Mouse (Mus musculus) frontal cortex, postnatal 36 days (tissue): ENCODE results near the gene Rpl36a.

Source experiments
- DNase-seq, 2 experiments: peaks; one replicate each; pipeline ENCODE4 v3.0.0; 2022; ENCODE audit warnings: low spot score in 2 of 2

The Rpl36a gene

DNA sequence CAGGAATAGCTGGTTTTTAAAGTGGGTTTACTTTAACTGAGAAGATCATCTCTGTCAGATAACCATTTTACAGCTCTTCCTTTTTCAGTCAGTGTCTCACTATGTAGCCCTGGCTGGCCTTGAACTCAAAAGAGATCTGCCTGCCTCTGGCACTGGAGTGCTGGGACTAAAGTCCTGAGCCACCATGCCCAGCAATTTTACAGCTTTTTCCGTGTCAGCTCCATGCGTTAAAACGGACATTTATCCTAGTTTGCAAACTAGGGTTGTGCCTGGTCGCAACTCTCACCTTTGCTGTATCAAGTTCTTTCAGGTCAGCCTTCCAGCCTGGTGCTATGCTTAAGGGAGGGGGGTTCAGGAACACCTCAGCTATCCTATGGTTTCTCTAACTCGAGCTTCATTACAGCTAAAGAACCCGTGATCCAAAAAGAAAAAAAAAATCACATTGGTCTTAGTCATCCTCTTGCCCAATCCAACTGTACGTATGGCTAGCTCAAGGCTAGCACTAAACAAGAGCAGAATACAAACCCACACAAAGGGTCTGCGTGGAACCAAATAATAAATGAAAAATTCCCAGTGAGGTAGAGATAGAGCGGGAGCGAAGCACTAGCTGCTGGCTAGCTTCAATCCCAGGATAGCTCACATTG lies 14.6 kb downstream of the Rpl36a start:
- no peak for DNase-seq

GRCm38 (mm10) chrX:134600659-134601379 lies 15.4 kb downstream of the Rpl36a start, which contains the start of the genes Gla and Hnrnph2:
TSS of gene Gla (minus strand) at chrX:134601125.
TSS of gene Hnrnph2 (plus strand) at chrX:134601179.
- peak; percentile 80 to 96 for DNase-seq

DNA sequence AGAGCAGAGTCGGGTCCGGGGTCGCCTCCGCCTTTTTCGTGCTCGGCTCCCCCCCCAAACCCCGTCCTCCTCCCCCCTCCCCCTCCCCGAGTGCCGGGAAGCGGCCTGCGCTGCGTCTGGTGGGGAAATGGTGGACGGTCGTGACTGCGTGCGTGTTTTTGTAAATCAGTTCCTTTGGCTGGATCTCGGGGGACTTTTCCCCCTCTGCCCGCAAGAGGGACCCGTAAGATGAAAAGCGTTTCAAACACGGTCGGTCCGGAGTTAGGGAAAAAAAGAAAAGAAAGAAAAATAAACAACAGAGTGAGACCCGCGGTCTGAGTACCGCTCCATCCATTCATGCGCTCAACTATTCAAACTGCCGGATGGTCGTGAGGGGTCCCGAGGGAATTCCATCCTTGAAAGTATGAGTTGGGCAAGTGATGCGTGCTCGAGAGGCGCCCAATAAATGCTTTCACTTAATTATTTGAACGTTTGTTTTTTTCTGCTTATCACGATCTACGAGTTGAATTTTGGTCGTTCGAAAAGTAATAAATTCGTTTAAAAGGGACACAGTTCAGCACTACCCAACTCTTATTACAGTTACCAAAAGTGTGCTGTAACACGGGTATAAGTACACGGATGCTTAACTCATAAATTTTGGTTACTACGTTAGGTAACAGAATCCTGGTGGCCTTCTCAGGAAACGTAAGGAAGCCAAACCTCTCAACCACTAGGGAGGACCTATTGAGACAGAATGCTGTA lies 16.1 kb downstream of the Rpl36a start:
- no peak for DNase-seq

- DNase-seq: no peak
Observed at GRCm38 (mm10) chrX:134609472-134609871, 24.0 kb downstream of the Rpl36a start.

- no peak for DNase-seq
Observed at GRCm38 (mm10) chrX:134610984-134611383, 25.5 kb downstream of the Rpl36a start.

- peak; percentile 14 to 24 for DNase-seq
Observed at GRCm38 (mm10) chrX:134612285-134612959, 27.0 kb downstream of the Rpl36a start.

DNA sequence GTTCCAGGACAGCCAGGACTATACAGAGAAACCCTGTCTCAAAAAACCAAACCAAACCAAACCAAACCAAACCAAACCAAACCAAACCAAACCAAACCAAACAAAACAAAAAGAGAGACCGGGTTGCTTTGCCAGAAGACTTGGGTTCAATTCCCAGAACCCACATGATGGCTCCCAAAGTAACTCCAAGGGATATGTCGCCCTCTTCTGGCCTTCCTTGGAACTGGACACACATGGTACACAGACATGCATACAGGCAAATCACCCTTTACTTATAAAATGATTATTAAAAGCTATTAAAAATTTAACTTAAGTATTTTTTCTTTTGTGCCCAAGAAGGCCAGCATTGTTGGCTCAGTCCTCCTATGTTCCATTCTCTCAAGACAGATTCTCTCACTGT lies 28.9 kb downstream of the Rpl36a start:
- no peak for DNase-seq

DNA sequence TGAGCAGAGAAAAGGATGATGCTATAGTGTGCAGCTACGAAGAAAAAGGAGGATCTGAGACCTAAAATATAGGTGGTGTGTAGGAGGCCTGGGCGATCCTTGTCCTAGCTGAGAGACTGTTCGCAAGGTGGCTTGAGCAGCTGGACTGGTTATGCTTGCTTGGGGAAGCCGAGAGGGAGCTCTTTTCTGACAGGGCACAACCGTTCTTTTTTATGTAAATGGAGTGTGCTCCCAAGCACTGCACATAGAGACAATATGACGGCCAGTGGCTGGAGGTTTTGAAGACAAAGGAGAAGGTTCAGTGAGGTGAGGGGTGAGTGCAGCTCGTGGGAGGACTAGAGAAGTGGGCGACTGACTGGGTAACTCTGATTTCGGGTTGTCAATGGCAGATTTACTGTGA lies 34.2 kb downstream of the Rpl36a start:
- no peak for DNase-seq

DNA sequence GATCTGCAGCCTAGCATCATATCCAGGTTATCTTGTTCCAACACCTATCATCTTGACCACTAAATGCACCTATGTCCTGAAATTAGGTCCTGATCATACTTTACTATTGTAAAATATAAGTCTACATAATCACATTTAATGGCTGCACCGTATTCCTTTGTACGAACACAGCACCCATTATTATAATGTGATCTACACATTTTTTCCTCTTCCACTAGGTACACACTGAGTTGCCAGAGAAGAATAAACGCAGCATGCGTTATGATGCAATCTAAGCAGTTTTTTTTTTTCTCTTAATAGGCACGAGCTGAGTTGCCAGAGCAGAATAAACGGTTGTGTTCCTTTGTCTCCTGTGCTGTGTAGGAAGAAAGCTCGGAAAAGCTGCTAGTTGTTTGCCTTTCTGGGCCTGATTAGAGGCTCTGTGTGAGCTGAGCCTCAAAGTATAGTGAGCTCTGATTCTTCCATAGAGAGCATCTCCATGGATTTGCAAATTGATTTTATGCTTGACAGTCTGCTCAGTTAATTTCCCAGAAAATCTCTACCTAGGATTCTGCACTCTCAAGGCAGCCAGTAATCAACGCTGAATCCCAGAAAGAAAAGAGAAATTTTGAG lies 34.9 kb downstream of the Rpl36a start:
- DNase-seq: no peak

- no peak for DNase-seq
Observed at GRCm38 (mm10) chrX:134621685-134622084, 36.2 kb downstream of the Rpl36a start.

DNA sequence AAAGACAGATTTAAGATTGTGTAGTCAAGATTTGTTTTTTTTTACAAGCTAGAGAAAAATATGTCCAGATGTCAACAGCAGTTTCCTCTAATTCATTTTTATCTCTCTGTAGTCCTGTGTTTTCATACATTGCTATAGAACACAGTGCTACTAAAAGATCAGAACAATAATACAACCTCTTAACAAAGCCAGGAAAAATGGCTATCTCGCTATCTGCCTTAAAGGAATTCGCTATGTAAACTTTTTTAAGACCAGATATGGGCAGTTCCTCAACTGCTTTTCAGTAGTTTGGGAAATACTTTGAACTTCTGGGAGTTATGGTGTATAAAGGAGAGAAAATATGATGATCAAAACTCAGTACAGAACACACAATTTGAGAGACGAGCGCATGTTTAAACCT lies 37.9 kb downstream of the Rpl36a start:
- no peak for DNase-seq

- no peak for DNase-seq
Observed at GRCm38 (mm10) chrX:134628200-134628599, 42.7 kb downstream of the Rpl36a start.

DNA sequence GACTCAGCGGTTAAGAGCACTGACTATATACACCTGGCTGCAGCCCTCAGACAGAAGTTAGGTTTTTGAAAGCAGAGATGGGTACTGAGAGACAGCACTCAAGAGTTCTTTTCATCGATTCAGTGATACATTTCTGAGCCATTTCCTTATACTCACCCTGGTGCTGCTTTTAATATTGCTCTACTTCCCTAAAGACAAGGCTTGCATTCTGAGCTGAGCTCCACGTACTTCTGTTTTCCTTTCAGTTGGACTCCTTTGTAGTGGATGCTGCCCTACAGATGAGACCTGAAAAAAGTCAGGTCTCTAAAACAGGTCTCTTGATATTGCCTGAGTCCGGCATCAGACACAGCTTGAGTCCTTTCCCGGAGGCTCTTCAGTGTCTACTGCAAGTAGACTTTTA lies 47.3 kb downstream of the Rpl36a start:
- DNase-seq: no peak

- no peak for DNase-seq
Observed at GRCm38 (mm10) chrX:134635111-134635510, 49.7 kb downstream of the Rpl36a start.

GRCm38 (mm10) chrX:134635860-134636259 lies 50.4 kb downstream of the Rpl36a start:
- no peak for DNase-seq
